Mouse (Mus musculus): ENCODE measurements around the gene Arid1a.
"Not testable (repeated sequence)": the region's sequence is repeated elsewhere in the genome, so short reads cannot be mapped to it uniquely, and the experiment has no call there.

Arid1a gene

DNA sequence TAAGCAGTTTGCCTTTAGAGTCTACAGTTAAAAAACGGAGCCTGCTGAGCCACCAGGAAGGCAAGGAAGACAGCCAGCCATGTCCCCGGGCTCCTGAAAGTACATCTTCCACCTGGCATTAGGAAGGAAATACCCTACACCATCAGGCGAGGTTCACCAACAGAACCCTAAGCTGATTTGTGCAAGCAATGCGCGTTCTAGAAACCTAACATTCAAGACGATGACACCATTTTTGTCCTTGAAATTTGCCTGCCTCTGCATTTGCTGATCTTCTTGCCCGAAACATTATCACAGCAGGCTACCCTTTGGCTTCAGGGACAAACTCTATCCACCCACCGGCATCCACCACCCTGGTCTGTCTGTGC lies 82.3 kb downstream of the Arid1a start:
- DNase-seq (ENCODE audit: low spot score in 2 of 2), result no peak

DNA sequence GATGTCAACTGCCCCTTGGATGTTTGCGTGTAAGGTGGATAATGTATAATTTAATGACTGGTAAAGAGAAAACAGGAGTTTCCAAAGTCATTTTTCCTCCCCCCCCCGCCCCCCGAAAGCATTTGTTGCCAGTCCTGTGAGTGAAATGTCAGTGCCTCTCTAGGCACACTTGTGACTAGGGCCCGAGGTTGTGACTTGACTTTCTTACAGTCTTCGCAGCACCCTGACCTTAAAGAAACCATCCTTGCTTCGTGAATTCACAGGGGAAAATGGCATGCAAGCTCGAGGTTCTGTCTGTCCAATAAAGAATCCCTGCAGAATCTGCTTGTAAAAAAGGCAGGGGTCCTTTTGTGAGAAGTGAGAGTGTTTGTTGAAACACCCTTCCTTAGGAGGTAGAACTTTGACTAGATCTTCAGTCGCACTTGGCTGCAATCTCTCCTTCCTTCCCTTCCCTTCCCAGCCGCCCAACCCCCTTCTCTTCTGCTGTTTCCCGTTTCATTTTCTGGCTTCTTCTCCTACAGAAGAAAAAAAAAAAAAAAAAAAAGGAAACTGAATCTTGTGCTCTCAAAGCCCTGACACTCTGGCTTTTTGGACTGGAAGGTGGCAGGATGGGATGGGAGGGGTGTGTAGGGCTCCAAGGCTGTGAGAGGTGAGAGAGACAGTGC lies 82.8 kb downstream of the Arid1a start:
- DNase-seq (ENCODE audit: low spot score in 2 of 2), result no peak

DNA sequence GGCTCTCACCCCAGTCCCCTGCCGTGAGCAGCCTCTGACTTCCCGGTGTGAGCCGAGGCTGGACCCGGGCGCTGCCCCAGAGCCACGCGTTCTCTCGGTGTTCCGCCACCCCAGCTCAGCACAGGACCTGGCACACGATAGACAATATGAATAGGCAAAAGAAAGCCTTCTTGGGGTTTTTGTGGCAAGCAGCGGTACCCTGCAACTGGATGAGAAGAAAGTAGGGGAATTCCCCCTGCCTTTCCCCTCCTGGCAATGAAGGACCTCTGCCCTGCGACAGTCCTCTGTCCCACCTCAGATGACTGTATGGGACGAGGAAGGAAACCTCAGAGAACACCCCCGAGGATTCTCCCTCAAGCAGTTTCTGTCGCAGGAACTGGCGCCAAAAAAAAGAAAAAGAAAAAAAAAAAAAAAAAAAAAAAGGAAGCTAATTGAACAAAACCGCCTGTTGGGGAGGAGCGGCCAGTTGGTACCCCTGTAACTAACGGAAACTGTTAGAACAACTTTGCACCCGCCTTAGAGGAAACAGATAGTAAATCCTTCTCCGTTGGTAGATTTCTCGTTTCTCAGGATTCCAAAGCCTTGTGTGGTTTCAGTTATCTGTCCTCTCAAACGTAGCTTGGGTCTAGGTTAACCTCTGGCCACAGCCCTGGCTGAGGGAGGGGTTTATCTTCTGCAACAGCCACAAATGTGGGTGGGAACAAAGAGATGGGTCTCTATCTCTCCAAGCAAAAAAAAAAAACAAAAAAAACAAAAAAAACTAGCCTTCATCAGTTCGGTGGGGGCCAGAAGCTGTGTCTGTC lies 83.5 kb downstream of the Arid1a start:
- DNase-seq (ENCODE audit: low spot score in 2 of 2), result peak; percentile 58 to 91

DNA sequence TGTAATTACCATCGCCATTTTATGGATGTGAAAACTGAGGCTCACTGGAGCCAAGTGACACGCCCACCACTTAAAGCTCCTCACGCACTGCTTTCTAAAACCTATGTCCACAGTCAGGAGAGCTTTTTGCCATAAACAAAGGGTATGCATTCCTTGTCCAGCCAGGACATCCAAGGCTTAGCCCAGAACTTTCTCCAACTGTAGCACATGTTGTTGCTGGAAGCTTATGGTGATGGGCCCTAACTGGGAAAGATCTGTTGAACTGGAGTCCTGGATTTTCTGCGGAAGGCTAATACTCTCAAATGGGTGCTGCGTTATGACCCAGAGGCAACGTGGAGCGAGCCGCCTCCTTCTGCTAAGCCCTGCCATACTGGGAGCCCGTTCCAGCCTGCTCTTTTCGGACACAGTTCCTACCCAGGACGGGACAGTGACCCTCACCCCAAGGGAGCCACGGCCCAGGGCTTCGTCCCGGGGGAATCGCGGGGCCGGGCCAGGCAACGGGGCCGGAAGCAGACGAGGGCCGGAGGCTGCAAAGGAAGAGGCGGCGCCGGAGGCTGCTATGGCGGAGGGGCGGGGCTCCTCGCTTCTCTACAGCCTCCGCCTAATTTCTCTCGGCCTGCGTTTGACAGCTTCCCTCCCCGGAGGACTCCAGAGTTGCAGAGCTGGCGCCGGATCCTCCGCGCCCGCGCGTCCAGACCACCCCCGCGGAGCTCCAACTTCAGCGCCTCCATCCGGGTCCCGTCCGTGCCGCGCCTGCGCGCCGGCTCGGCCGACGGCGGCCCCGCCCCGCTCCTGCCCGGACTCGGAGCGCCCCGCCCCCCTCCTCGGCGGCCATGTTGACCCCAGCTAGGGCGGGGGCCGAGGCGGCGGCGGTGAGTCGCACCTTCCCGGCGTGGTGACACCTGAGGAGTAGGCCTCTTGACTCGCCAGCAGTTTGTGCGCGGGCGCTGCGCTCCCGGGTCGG lies 84.4 kb downstream of the Arid1a start, which contains the start of gene Pigv:
Gene Pigv, minus strand, starts transcription at position 767 of the 964 bp plus-strand sequence.
- DNase-seq (ENCODE audit: low spot score in 2 of 2), result peak in 1 of 2 experiments; percentile 93

DNA sequence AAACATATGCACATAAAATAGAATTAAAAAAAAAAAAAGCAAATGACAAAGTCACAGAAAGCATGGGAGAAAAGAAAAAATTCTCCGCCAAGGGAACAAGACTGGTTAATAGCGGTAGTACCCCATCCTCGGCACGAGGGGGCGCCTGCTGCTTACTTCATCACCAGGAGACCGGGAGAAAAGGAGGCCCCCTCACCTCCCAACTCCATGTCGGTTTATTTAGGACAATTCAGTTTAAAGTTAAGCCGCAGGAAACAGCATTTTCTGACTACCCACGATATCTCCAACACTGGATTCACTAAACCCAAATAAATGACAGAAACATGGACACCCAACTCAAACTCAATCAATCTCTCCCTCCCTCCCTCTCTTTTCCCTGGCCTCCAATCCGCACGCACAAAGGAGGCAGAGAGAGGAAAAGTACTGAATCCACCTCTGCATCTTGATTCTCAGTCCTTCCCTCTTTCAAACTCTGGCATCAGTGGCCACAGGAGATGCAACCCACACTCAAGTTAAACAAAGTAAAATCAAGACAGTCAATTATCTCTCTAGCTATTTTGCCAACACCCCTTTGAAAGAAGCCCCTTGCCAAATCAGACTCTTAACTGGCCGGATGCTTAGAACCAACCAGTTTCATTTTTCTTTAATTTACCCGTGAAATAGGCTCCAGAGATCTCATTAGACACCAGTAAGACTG lies 85.2 kb downstream of the Arid1a start:
- DNase-seq (ENCODE audit: low spot score in 2 of 2), result peak; percentile 54 to 72

DNA sequence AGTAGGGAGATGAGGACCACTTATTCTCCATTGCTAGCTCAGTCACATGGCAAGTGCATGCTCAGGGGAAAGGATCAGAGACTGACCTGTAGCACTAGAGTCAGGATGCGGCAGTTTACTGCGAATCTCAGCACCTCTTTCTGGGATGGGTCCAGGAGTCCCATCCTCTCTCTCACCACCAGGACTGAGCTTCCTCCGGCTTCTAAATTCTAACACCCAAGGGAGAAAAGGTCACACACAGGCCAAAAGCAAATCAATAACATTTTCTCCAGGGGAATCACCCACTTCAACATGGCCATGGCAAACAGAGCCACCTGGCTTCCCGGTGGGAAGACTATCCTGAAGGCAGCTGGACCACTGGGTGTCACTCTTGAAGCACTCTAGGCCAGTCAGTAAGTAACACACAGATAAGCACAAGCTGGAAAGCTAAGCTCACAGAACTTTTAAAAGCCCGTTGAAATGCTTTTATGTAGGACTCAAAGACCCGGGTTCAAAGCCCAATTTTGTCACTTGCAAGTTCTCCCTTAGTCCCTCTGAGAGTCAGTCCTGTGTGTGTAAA lies 86.8 kb downstream of the Arid1a start:
- DNase-seq (ENCODE audit: low spot score in 2 of 2), result no peak

DNA sequence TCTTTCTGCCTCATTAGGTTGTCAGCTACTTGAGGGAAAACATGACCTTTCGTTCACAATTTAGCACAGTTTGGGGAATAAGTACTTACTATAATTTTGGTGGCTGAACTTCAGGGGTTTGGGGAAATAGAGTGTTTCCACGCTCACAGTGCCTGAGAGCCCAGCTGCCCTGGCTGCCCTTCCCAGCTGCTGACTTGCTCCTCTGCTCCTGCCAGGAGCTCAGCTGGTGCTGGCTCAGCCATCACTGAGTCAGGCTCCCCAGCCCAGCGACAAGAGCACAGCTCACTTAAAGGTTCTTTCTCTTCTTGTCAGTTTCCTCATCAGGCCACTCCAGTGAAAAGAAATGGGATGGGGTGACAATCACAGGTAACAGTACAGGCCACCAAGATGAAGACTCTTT lies 88.0 kb downstream of the Arid1a start:
- no peak for DNase-seq (ENCODE audit: low spot score in 2 of 2)

DNA sequence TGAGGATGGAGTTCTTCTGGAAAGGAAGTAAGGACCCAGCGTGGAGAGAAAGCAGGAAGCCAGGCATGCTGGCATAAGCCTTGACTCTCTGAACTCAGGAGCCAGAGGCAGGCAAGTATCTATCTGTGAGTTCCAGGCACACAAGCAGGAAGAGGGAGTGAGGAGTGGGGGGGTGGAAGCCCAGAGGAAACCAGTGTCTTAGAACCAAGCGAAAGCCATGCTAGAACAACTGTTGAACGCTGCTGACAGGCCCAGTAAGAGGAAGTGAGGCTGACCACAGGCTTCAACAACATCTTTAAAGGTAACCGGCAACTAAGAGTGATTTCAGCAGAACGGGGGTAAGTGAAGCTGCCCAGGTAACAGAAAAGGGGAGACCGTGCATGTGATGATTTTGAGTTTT lies 90.4 kb downstream of the Arid1a start:
- DNase-seq (ENCODE audit: low spot score in 2 of 2), result peak; percentile 68 to 74

DNA sequence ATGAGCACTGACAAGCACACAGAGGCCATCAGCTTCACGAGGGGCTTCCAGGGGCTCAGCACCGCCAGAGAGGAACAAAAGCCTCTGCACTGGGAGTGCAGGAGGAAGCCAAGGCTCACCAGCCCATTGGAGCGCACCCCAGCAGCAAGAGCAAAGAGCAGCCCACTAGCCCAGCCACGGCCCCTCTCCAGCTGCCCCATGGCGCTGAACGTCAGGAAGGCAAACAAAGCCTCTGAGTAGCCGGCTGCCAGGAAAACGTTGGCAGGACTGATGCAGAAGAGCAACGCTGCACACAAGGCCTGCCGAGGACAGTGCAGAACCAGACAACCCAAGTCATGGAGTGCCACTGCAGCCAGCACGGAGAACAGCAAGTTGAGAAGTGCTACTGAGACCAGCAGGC lies 91.5 kb downstream of the Arid1a start:
- no peak for DNase-seq (ENCODE audit: low spot score in 2 of 2)

DNA sequence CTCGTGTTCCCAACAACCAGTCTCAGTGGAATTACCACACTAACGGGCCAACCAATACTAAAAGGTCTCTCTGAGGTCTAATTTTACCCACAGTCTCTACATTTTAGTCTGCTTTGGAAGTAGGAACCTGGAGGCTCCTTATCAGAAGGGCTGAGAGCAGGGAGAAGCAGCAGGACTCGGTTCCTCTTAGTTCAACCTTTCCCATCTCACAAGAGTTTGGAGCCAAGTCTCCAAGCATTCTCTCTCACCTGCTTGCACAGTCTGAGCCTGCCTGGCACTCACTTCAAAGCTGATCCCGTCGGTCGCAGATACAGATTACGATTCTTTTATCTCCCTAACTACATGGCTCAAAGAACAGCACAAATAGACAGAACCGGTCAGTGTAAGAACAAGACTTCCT lies 93.6 kb downstream of the Arid1a start:
- DNase-seq (ENCODE audit: low spot score in 2 of 2), result no peak

DNA sequence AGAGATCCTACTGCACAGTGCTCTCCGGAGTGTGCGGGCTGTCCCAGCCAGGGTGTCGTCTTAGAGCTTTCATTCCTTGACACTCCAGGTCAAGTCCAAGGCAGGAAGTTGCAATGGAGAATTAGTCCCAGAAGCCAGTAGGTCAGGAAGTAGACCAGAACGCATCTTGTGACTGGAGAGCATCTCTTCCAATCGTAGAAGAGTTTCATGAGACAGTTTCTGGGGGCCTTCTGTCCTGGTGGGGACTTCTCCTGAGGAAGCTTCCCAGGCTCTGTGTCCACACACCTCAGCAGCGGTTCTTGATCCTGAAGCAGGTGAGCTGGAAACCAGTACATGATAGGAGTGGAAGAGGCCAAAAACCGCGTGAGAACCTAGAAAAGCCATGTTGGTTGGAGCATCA lies 94.1 kb downstream of the Arid1a start:
- DNase-seq (ENCODE audit: low spot score in 2 of 2), result no peak

DNA sequence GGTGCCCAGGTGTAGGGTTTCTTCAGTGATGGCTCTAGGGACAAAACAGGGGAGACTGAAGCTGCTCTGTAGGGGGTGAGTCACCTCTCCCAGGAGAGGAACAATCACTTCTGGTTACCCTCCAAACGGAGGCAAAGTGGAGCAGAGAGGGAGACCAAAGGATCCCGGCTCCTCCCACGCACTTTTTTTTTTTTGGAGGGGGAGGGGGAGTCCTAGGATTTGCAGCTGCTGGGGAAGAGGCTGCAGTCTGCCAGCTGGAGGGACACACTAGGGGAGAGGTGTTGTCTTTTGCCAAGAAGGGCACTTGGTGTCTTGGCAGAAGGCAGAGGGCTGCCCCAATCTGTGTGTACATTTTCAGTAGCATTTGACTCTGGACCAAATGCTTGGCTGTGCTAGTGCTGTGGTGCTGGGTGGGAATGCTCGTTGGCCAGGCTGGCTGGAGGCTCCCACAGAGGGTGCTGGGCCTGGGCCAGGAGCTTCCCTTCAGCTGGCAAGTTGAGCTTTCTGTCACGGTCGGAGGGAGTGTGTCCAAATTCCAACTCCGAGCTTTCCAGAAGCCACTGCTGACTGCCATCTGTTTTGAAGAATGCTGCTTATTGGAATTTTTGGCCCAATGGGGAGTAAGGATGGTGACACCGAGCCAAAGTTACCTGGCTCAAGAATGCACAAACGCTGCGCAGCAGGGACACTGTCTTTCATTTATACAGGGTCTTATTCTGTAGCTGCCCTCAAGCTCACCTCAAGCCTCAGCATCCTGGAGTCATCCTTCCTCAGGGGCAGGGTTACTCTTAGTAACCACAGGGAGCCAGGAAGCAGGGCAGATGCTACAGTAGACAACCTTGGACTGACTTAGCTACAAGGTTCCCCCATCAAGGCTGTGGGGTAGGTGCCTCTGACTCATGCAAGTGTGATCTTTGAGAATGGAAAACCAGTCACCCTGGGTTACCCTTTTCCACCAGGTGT lies 96.1 kb downstream of the Arid1a start:
- peak in 1 of 2 experiments; percentile 48 for DNase-seq (ENCODE audit: low spot score in 2 of 2)

DNA sequence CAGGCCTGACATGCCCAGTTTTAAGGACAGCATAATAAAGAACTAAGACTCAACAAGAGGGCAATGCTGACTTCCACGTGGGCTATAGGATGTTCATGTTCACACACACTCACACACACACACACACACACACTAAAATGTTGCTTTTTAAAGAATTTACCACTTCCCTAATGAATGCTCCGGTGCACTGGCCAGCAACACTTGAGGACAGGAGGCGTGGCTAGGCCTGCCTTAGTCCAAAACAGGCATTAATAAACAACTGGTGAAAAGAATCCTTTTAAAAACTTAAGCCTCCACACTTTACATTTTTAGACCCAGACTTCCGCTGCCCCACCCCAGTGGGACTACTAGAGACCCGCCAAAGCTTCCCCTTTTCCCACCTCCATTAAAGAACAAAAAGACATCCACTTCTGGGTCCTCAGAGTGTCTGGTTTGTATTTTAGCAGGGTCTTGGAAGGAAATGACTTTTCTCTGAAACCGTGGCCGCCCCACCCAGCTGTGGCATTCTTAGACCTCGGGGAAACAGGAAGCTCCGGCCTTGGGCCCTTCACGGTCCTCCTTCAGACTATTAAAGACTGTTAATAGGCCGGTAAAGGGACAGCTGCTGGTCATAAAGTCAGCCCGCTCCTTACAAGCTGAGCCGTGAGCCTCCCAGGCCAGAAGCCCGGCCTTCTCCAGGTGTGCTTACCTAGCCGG lies 96.9 kb downstream of the Arid1a start:
- DNase-seq (ENCODE audit: low spot score in 2 of 2), result peak; percentile 69 to 74

DNA sequence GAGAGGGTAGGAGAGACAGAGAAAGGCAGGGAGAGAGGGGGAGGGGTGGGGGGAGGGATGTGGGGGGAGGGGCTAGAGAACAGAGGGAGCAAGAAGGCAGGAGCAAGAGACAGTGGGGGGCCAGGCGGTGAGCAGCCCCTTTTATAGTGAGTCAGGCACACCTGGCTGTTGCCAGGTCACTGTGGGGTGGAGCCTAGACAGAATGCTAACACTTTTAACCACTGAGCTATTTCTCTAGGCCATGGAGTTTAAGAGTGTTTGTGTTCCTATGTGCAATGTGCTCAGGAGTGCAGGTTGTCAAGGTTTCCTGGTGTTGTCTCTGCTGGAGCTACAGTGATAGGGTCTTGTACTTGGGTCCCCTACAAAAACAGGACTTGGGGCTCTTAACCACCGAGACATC lies 97.8 kb downstream of the Arid1a start:
- DNase-seq (ENCODE audit: low spot score in 2 of 2), result no peak

DNA sequence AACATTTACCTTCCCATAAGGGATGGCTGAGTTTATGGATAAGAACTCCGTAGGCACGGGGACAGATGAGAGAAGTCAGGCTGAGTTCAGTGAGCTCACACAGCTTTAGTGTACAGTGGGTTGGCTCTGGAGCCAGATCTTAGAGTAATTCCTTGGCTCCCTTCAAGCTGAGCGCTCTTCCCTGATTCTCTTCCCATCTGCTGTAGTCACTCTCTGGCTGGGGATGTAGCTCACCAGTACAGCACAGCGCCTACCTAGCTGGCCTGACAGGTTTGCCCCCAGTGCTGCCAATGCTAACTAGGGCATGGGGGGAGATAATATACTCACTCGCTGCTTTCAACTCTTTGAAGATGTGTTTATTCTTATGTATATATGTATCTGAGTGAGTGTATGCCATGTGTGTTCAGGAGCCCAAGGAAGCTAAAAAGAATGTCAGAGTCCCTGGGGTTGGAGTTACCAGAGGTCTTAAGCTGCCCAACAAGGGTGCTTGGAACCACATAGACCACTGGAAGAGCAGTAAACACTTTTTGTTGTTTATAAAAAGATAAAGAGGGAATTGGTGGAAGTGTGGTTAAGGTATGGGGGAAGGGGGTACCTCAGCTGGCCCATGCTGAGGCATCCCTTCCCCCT lies 98.6 kb downstream of the Arid1a start:
- DNase-seq (ENCODE audit: low spot score in 2 of 2), result no peak

DNA sequence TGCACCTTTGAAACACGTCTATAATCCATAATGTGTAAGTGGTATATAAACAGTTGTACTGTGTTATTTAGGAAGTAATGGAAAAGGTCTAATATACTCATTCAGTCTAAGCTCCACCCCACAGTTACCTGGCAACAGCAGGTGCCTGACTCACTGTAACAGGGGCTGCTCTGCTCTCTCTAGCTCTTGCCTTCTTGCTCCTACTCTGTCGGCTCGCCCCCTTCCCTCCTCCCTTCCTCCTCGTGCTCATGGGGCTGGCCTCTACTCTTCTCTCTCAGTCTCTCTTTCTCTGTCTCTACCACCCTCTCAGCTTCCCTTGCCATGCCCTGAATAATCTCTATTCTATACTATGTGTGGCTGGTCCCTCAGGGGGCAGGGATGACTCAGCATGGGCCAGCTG lies 99.6 kb downstream of the Arid1a start:
- DNase-seq (ENCODE audit: low spot score in 2 of 2), result no peak

DNA sequence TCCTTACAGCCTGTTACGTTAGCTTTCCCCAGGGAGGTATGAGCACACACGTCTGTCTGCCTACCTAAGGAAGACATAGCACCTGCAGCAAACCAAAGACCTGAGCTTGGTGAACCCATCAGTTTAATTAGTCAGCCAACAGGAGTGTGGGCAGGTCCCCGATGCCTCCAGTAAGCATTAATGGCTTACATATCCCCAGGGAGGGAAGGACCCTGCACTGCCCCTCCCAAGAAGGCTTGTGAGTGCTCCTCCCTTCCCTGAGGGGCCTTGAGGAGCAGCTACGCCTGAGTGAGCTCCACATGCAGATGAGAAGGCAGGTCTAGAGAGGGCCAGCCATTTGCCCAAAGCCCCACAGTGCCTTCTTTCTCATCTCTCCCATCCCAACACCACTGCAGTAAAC lies 100.3 kb downstream of the Arid1a start:
- DNase-seq (ENCODE audit: low spot score in 2 of 2), result no peak

DNA sequence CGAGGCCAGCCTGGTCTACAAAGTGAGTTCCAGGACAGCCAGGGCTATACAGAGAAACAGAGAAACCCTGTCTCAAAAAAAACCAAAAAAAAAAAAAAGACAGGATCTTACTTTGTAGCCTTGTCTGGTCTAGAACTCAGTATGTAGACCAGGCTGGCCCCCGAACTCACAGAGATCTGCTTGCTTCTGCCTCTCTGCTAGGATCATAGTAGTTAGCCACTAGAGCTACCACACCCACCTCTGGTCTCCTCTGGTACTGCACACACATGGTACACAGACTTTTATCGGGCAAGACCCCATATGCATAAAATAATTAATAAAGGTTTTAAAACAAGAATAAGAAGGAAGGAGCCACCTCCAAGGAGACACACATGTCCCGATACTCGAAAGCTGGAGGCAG lies 102.5 kb downstream of the Arid1a start:
- DNase-seq (ENCODE audit: low spot score in 2 of 2), result not testable (repeated sequence)

DNA sequence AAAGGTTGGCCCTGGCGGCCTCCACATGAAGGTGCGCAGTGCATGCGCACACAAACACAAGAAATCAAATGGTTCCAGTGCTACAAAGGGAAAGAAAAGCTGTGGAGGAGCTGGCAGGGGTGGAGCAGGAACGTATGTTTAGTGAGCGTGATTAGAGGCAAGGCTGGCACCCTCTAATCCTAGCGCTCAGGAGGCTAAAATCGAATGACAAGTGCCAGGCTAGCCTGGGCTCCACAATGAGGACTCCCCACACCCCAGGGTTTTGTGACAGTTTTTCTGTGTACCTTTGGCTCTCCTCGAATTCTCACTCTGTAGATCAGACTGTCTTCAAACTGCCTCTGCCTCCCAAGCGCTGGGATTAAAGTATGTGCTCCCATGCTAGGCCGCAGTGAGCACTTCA lies 103.8 kb downstream of the Arid1a start:
- no peak for DNase-seq (ENCODE audit: low spot score in 2 of 2)
